Mouse (Mus musculus): ENCODE data around the gene Tmem63a. TPM values are rescaled to one million over a fixed set of nuclear protein-coding genes. Genes with fewer than 3 reads are reported as not detected.

Tmem63a gene
- polyA plus RNA-seq, 1 experiment from 2014 or later: 5.8 TPM

DNA sequence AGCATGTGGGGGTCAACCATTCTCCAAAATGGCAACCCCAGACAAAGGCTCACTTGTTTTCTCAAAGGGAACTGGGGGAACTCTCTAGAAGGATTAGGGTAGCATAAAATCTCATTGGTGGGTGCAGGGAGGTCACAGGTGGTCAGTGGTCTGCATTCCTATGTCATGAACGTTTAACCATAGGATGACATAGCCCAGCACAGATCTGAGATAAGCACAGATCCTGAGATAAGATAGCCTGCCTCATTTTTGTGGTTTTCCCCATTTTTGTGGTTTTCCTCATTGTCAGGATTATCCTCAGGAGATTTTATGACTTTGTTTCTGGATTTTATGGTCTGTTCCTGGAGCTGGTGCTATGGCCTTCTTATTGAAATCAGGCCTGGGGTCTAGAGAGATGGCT lies 25.1 kb upstream of the Tmem63a start:
- WGBS (ENCODE audit: insufficient replicate concordance): 34% methylated on average over 1 of the region's 1 CpGs
- ATAC-seq (replicated peaks; ENCODE audit: insufficient number of reproducible peaks, low FRiP score, low TSS enrichment): no peak
- no peak overlapping the region for H3K9ac ChIP-seq (ENCODE audit: low read depth, low read length)

DNA sequence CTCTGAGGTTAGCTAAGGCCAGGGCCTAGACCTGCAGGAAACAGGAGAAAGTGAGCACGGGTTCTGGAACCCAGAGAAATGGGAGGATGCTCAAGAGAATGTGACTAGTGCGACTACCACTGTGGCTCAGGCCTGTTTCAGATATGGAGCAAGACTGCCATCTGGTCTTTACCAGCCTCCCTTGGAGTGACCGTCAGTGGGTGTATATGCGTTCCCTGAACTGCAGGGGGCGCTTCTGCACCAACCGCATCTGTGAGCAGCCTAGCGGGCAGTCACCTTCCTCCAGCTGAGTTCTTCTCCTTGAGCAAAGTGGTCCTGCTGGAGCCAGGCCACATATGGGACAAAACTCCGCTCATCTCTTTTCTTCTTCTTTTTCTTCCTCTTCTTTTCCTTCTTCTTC lies 22.5 kb upstream of the Tmem63a start:
- 0 out of 2 replicates have a peak, but pooled peaks have one; percentile 26 for ATAC-seq (replicated peaks; ENCODE audit: insufficient number of reproducible peaks, low FRiP score, low TSS enrichment)
- Histone ChIP-seq H3K4me2 (no peak overlapping the region), H3K4me1 (ENCODE audit: control insufficient read depth, insufficient read depth, low read length) (no peaks in the 10 kb centered on the region), H3K4me3 (ENCODE audit: low read depth, low read length) (no peak overlapping the region), H3K27me3 (ENCODE audit: control insufficient read depth, insufficient read depth, low read length) (no peaks in the 10 kb centered on the region), H3K9me3 (replicated peaks; ENCODE audit: control insufficient read depth, low read length) (no peaks in the 10 kb centered on the region), H3K36me3 (ENCODE audit: control insufficient read depth, insufficient read depth, low read length) (no peaks in the 10 kb centered on the region), H3K27ac (ENCODE audit: low read depth, low read length) (no peak overlapping the region), H3K9ac (ENCODE audit: low read depth, low read length) (no peak overlapping the region)
- 28% methylated on average over 8 of the region's 8 CpGs for WGBS (ENCODE audit: insufficient replicate concordance)

More for the DNA sequence above, 25.1 kb upstream of the Tmem63a start:
- H3K27ac ChIP-seq (ENCODE audit: low read depth, low read length): no peak overlapping the region
- no peak overlapping the region for H3K4me3 ChIP-seq (ENCODE audit: low read depth, low read length)
- H3K4me1 ChIP-seq (ENCODE audit: control insufficient read depth, insufficient read depth, low read length): no peaks in the 10 kb centered on the region
- no peaks in the 10 kb centered on the region for H3K27me3 ChIP-seq (ENCODE audit: control insufficient read depth, insufficient read depth, low read length)
- no peak overlapping the region for H3K4me2 ChIP-seq
- H3K36me3 ChIP-seq (ENCODE audit: control insufficient read depth, insufficient read depth, low read length): no peaks in the 10 kb centered on the region
- H3K9me3 ChIP-seq (replicated peaks; ENCODE audit: control insufficient read depth, low read length): no peaks in the 10 kb centered on the region

- H3K36me3 ChIP-seq (ENCODE audit: control insufficient read depth, insufficient read depth, low read length): no peaks in the 10 kb centered on the region
- H3K27ac ChIP-seq (ENCODE audit: low read depth, low read length): no peak overlapping the region
- H3K4me3 ChIP-seq (ENCODE audit: low read depth, low read length): no peak overlapping the region
- no peak for ATAC-seq (replicated peaks; ENCODE audit: insufficient number of reproducible peaks, low FRiP score, low TSS enrichment)
- H3K9me3 ChIP-seq (replicated peaks; ENCODE audit: control insufficient read depth, low read length): no peaks in the 10 kb centered on the region
- no peaks in the 10 kb centered on the region for H3K4me1 ChIP-seq (ENCODE audit: control insufficient read depth, insufficient read depth, low read length)
- no peaks in the 10 kb centered on the region for H3K27me3 ChIP-seq (ENCODE audit: control insufficient read depth, insufficient read depth, low read length)
- no peak overlapping the region for H3K4me2 ChIP-seq
- 51% methylated on average over 6 of the region's 6 CpGs for WGBS (ENCODE audit: insufficient replicate concordance)
- H3K9ac ChIP-seq (ENCODE audit: low read depth, low read length): no peak overlapping the region
Observed at GRCm38 (mm10) chr1:180922273-180923048, 19.7 kb upstream of the Tmem63a start.

DNA sequence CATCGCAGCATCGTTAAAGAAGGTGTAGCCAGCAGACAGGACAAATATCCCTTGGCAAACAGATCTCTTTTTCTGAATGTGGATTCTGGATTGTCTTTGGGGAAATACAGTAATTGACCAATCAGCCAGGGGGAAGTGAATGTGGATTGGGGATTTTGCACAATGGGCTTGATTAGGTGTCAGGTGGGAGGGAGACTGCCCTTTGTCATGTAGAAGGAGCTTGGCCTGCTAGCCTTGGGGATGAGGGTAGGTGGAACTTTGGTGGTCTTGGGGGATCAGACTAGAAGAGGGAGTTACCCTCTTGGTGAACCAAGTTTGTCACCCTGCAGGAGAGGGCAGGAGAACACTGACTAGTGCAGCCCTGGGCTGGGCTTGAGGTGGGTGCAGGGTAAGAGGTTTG lies 17.4 kb upstream of the Tmem63a start:
- Histone ChIP-seq H3K36me3 (ENCODE audit: control insufficient read depth, insufficient read depth, low read length) (no peaks in the 10 kb centered on the region), H3K4me1 (ENCODE audit: control insufficient read depth, insufficient read depth, low read length) (no peaks in the 10 kb centered on the region), H3K9ac (ENCODE audit: low read depth, low read length) (no peak overlapping the region), H3K4me2 (no peak overlapping the region), H3K27ac (ENCODE audit: low read depth, low read length) (no peak overlapping the region), H3K9me3 (replicated peaks; ENCODE audit: control insufficient read depth, low read length) (no peaks in the 10 kb centered on the region), H3K4me3 (ENCODE audit: low read depth, low read length) (no peak overlapping the region), H3K27me3 (ENCODE audit: control insufficient read depth, insufficient read depth, low read length) (no peaks in the 10 kb centered on the region)
- WGBS (ENCODE audit: insufficient replicate concordance): 38% methylated on average over 2 of the region's 2 CpGs
- ATAC-seq (replicated peaks; ENCODE audit: insufficient number of reproducible peaks, low FRiP score, low TSS enrichment): no peak

DNA sequence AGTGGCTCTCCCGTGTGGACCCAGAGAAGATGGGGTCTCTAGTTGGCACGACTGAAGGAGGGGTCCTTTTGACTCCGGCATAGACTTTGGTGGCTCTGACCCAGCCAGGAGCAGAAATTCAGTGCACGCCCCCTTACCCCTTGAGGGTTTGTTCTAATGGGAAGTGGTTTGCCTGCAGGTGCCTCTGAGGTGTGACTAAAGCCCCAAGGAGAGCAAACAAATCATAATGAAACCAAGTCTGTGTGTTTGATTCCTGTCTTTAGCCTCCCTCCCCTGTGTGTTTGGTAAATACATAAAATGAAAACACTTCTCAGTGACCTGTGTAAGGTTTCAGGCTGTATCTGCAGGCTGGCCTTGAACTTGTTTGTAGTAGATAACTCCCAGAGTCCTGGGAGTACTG lies 15.9 kb upstream of the Tmem63a start:
- WGBS (ENCODE audit: insufficient replicate concordance): 56% methylated on average over 4 of the region's 4 CpGs

DNA sequence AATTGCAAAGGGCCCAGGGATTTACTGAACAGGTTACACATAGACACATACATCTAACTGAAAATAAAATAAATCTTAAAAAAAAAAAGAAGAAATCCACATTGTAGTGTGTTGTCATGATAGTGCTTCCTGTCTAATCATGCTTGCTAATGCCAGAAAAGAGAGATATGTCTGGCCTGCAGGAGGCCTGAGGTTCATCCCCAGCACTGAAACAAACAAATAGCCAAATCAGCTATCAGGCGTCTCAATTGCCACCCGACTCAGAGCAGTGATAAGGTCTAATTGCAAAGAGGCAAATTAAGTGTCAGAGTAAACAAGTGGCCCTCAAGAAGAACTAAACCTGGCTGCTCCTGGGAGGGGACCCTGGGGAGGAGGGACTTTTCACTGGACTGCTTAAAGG lies 12.5 kb upstream of the Tmem63a start:
- no peak for ATAC-seq (replicated peaks; ENCODE audit: insufficient number of reproducible peaks, low FRiP score, low TSS enrichment)
- peaks cover 16% of the 10 kb centered on the region for H3K27me3 ChIP-seq (ENCODE audit: control insufficient read depth, insufficient read depth, low read length)
- no peaks in the 10 kb centered on the region for H3K4me1 ChIP-seq (ENCODE audit: control insufficient read depth, insufficient read depth, low read length)
- no peaks in the 10 kb centered on the region for H3K36me3 ChIP-seq (ENCODE audit: control insufficient read depth, insufficient read depth, low read length)
- 19% methylated on average over 2 of the region's 2 CpGs for WGBS (ENCODE audit: insufficient replicate concordance)
- no peaks in the 10 kb centered on the region for H3K9me3 ChIP-seq (replicated peaks; ENCODE audit: control insufficient read depth, low read length)
- H3K4me3 ChIP-seq (ENCODE audit: low read depth, low read length): no peak overlapping the region
- no peak overlapping the region for H3K27ac ChIP-seq (ENCODE audit: low read depth, low read length)
- H3K9ac ChIP-seq (ENCODE audit: low read depth, low read length): no peak overlapping the region
- no peak overlapping the region for H3K4me2 ChIP-seq

More for the DNA sequence above, 15.9 kb upstream of the Tmem63a start:
- no peak for ATAC-seq (replicated peaks; ENCODE audit: insufficient number of reproducible peaks, low FRiP score, low TSS enrichment)
- Histone ChIP-seq H3K27me3 (ENCODE audit: control insufficient read depth, insufficient read depth, low read length) (no peaks in the 10 kb centered on the region), H3K4me1 (ENCODE audit: control insufficient read depth, insufficient read depth, low read length) (no peaks in the 10 kb centered on the region), H3K4me3 (ENCODE audit: low read depth, low read length) (no peak overlapping the region), H3K9ac (ENCODE audit: low read depth, low read length) (no peak overlapping the region), H3K9me3 (replicated peaks; ENCODE audit: control insufficient read depth, low read length) (no peaks in the 10 kb centered on the region), H3K36me3 (ENCODE audit: control insufficient read depth, insufficient read depth, low read length) (no peaks in the 10 kb centered on the region), H3K27ac (ENCODE audit: low read depth, low read length) (no peak overlapping the region), H3K4me2 (no peak overlapping the region)

GRCm38 (mm10) chr1:180931106-180931505 lies 11.0 kb upstream of the Tmem63a start:
- ATAC-seq (replicated peaks; ENCODE audit: insufficient number of reproducible peaks, low FRiP score, low TSS enrichment): no peak
- no peak overlapping the region for H3K9ac ChIP-seq (ENCODE audit: low read depth, low read length)
- H3K4me3 ChIP-seq (ENCODE audit: low read depth, low read length): no peak overlapping the region
- no peak overlapping the region for H3K27ac ChIP-seq (ENCODE audit: low read depth, low read length)
- H3K27me3 ChIP-seq (ENCODE audit: control insufficient read depth, insufficient read depth, low read length): peaks cover 31% of the 10 kb centered on the region
- H3K9me3 ChIP-seq (replicated peaks; ENCODE audit: control insufficient read depth, low read length): no peaks in the 10 kb centered on the region
- no peaks in the 10 kb centered on the region for H3K36me3 ChIP-seq (ENCODE audit: control insufficient read depth, insufficient read depth, low read length)
- WGBS (ENCODE audit: insufficient replicate concordance): 76% methylated on average over 3 of the region's 3 CpGs
- no peak overlapping the region for H3K4me2 ChIP-seq
- H3K4me1 ChIP-seq (ENCODE audit: control insufficient read depth, insufficient read depth, low read length): no peaks in the 10 kb centered on the region

GRCm38 (mm10) chr1:180933659-180934058 lies 8.5 kb upstream of the Tmem63a start:
- ATAC-seq (replicated peaks; ENCODE audit: insufficient number of reproducible peaks, low FRiP score, low TSS enrichment): no peak
- no peaks in the 10 kb centered on the region for H3K9me3 ChIP-seq (replicated peaks; ENCODE audit: control insufficient read depth, low read length)

More at GRCm38 (mm10) chr1:180933659-180934058, 8.5 kb upstream of the Tmem63a start:
- Histone ChIP-seq H3K36me3 (ENCODE audit: control insufficient read depth, insufficient read depth, low read length) (no peaks in the 10 kb centered on the region), H3K27ac (ENCODE audit: low read depth, low read length) (no peak overlapping the region), H3K27me3 (ENCODE audit: control insufficient read depth, insufficient read depth, low read length) (peaks cover 41% of the 10 kb centered on the region), H3K4me1 (ENCODE audit: control insufficient read depth, insufficient read depth, low read length) (no peaks in the 10 kb centered on the region; the same call in 1 of the 2 replicates), H3K4me2 (no peak overlapping the region), H3K4me3 (ENCODE audit: low read depth, low read length) (no peak overlapping the region), H3K9ac (ENCODE audit: low read depth, low read length) (no peak overlapping the region)
- WGBS (ENCODE audit: insufficient replicate concordance): 22% methylated on average over 6 of the region's 6 CpGs

Measured in heart, embryonic 11.5 days (tissue).